Mouse (Mus musculus) retina, postnatal 7 days (tissue): ENCODE data around the gene Litaf.
"Not testable (repeated sequence)": the region's sequence is repeated elsewhere in the genome, so short reads cannot be mapped to it uniquely, and the experiment has no call there.

ENCODE experiments used
- DNase-seq: peaks from one replicate; pipeline ENCODE4 v3.0.0-alpha.2; 2012; ENCODE audit warnings: low read depth, low spot score

Litaf gene

GRCm38 (mm10) chr16:10958307-10958706 is 107.7 kb downstream of the Litaf start:
- not testable (repeated sequence) for DNase-seq

- DNase-seq, result no peak
Observed at GRCm38 (mm10) chr16:10957794-10958193, 108.2 kb downstream of the Litaf start.

GRCm38 (mm10) chr16:10956938-10957685 is 108.8 kb downstream of the Litaf start:
- no peak for DNase-seq

GRCm38 (mm10) chr16:10955078-10955477 is 110.9 kb downstream of the Litaf start:
- no peak for DNase-seq

GRCm38 (mm10) chr16:10952881-10953280 is 113.1 kb downstream of the Litaf start:
- DNase-seq, result no peak

- DNase-seq, result no peak
Observed at GRCm38 (mm10) chr16:10952071-10952470, 113.9 kb downstream of the Litaf start.

- no peak for DNase-seq
Observed at GRCm38 (mm10) chr16:10951581-10951980, 114.4 kb downstream of the Litaf start.

GRCm38 (mm10) chr16:10950539-10950938 is 115.4 kb downstream of the Litaf start:
- DNase-seq, result no peak

GRCm38 (mm10) chr16:10947724-10948123 is 118.2 kb downstream of the Litaf start:
- DNase-seq, result no peak

- DNase-seq, result no peak
Observed at GRCm38 (mm10) chr16:10945381-10946127, 120.4 kb downstream of the Litaf start.

- no peak for DNase-seq
Observed at GRCm38 (mm10) chr16:10944545-10944944, 121.4 kb downstream of the Litaf start.

- DNase-seq, result no peak
Observed at GRCm38 (mm10) chr16:10943257-10943656, 122.7 kb downstream of the Litaf start.

GRCm38 (mm10) chr16:10940661-10941060 is 125.3 kb downstream of the Litaf start:
- DNase-seq, result no peak

GRCm38 (mm10) chr16:10939932-10940331 is 126.0 kb downstream of the Litaf start:
- no peak for DNase-seq

GRCm38 (mm10) chr16:10937497-10937896 is 128.5 kb downstream of the Litaf start:
- DNase-seq, result no peak

GRCm38 (mm10) chr16:10936700-10937319 is 129.1 kb downstream of the Litaf start:
- no peak for DNase-seq

- no peak for DNase-seq
Observed at GRCm38 (mm10) chr16:10934047-10934446, 131.9 kb downstream of the Litaf start.

GRCm38 (mm10) chr16:10933372-10933771 is 132.6 kb downstream of the Litaf start:
- DNase-seq, result no peak

GRCm38 (mm10) chr16:10927026-10927425 is 138.9 kb downstream of the Litaf start:
- no peak for DNase-seq

GRCm38 (mm10) chr16:10925591-10926180 is 140.3 kb downstream of the Litaf start:
- DNase-seq, result no peak

GRCm38 (mm10) chr16:10923561-10923960 is 142.4 kb downstream of the Litaf start:
- DNase-seq, result no peak

GRCm38 (mm10) chr16:10919856-10920255 is 146.1 kb downstream of the Litaf start:
- DNase-seq, result no peak
